Mouse (Mus musculus) kidney, adult 2 months (tissue): Measurements from ENCODE around the gene Zbtb48.

Source experiments
- CTCF ChIP-seq: fragments of 200-500 bp; conservative IDR thresholded peaks from 2 replicates; pipeline ENCODE4 v1.5.1; 2011; ENCODE audit warnings: low read depth, mild to moderate bottlenecking, control low read depth, low read length, moderate library complexity, mixed read lengths; ENCODE audit not compliant: insufficient read depth, insufficient read length
- POLR2A ChIP-seq: fragments of 200-500 bp; IDR thresholded peaks from one replicate; pipeline ENCODE4 v1.6.1; 2011; ENCODE audit warnings: low read depth, low read length, control low read depth

DNA sequence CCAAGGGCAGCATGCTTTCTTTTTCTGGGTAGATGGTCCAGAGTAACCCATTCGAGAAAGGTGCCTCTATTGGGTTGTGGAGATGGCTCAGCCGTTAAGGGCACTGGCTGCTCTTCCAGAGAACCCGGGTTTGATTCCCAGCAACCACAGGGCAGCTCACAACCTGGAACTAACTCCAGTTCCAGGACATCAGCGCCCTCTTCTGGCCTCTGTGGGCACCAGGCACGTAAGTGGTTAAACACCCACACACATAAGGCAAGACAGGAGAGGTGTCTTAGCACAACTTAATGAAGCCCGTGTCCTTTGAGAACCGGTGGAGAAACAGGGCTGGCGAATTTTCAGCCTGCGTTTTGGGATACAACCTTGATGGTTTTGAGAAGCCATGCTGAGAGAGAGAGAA, 47.1 kb upstream of the Zbtb48 start:
- TF ChIP-seq CTCF (no peak), POLR2A (no peak)
